Mouse (Mus musculus) stomach, postnatal 0 days (tissue): ENCODE results near the gene Copg2. TPM values are rescaled to one million over a fixed set of nuclear protein-coding genes. Genes with fewer than 3 reads are reported as not detected.
A peak's percentile ranks its signal among the peaks of the same experiment; 100 is the strongest.

Experiments used
- ATAC-seq: fragments of 200-750 bp; cut with Nextera tagmentation; 2 replicates; pipeline ENCODE4 v1.8.0; 2017; ENCODE audit not compliant: low FRiP score, low TSS enrichment
- DNase-seq: peaks from one replicate; pipeline ENCODE4 v3.0.0-alpha.2; 2016; ENCODE audit warnings: low spot score
- H3K27ac ChIP-seq: fragments of 300-500 bp; sonication (generic); replicated peaks from 2 replicates; pipeline ENCODE4 v1.5.1; 2014; ENCODE audit warnings: mild to moderate bottlenecking, control low read depth
- H3K27me3 ChIP-seq: fragments of 300-500 bp; sonication (generic); 2 replicates; pipeline ENCODE4 v1.6.1; 2014; ENCODE audit warnings: low read length; ENCODE audit not compliant: control insufficient read depth, insufficient read depth
- H3K36me3 ChIP-seq: fragments of 300-500 bp; sonication (generic); 2 replicates; pipeline ENCODE4 v1.6.1; 2014; ENCODE audit warnings: low read length, mixed read lengths; ENCODE audit not compliant: control insufficient read depth, insufficient read depth
- H3K4me1 ChIP-seq: fragments of 300-500 bp; sonication (generic); replicated peaks from 2 replicates; pipeline ENCODE4 v1.6.1; 2014; ENCODE audit warnings: antibody characterized with exemption; ENCODE audit not compliant: control insufficient read depth, insufficient read depth
- H3K4me2 ChIP-seq: fragments of 300-500 bp; sonication (generic); replicated peaks from 2 replicates; pipeline ENCODE4 v1.6.1; 2014; ENCODE audit warnings: low read depth, mild to moderate bottlenecking, control low read depth, moderate library complexity
- H3K4me3 ChIP-seq: fragments of 300-500 bp; sonication (generic); 2 replicates; pipeline ENCODE4 v1.5.1; 2014; ENCODE audit warnings: low read depth, low read length, control low read depth
- H3K9ac ChIP-seq: fragments of 300-500 bp; sonication (generic); 2 replicates; pipeline ENCODE4 v1.6.1; 2014; ENCODE audit warnings: mild to moderate bottlenecking, low read length, control low read depth, mixed read lengths
- H3K9me3 ChIP-seq: fragments of 300-500 bp; sonication (generic); 2 replicates; pipeline ENCODE4 v1.6.1; 2016; ENCODE audit warnings: low read length; ENCODE audit not compliant: control insufficient read depth
- CTCF ChIP-seq: IDR thresholded peaks from 2 replicates; pipeline ENCODE4 v1.5.1; 2016; ENCODE audit warnings: antibody characterized with exemption, low read depth, mild to moderate bottlenecking, moderate library complexity
- EP300 ChIP-seq: optimal IDR thresholded peaks from 2 replicates; pipeline ENCODE3; 2016; ENCODE audit warnings: antibody characterized with exemption
- WGBS: fragments of 180-500 bp; shearing (Covaris S2); extraction: QIAGEN DNeasy Blood & Tissue Kit; methylation state at CpG from one replicate; pipeline ENCODE4 v1.1.7; 2014; 5-methylcytosine and 5-hydroxymethylcytosine counted together
- polyA plus RNA-seq: library from polyadenylated mRNA; unstranded; fragments of >200 nt; fragmentation: Nextera tagmentation; extraction: Ambion mirVana; gene quantifications from 2 replicates; pipeline ENCODE4 v1.2.1, GENCODE M21; 2015

Copg2 gene
- polyA plus RNA-seq, 1 experiment from 2014 or later, result 15.4 TPM

DNA sequence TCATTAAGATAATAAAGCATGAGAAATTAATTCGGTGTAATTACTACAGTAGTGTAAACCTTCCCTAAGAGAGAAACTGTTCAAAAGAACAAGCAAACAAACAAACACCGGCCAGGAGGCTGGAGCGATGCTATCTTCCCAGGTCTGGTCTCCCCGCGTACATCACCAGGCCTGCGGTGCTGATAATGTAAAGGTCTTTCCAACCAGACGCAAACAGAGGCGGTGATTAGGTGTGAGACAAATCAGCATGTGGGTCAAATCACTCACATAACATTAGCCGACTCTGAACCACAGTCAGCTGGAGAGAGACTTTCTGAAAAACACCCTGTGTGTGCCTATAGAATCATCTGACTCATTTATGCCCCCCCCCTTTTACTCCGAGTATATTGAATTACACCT lies 185.2 kb downstream of the Copg2 start:
- 57% methylated on average over 10 of the region's 10 CpGs for WGBS
- DNase-seq (no peak), ATAC-seq (no peak)
- Histone ChIP-seq H3K4me3 (no peak overlapping the region), H3K36me3 (no peaks in the 10 kb centered on the region), H3K27me3 (no peaks in the 10 kb centered on the region), H3K4me1 (0 out of 2 replicates have a peak, but pooled peaks cover 2% of the 10 kb centered on the region), H3K9me3 (no peaks in the 10 kb centered on the region), H3K4me2 (no peak overlapping the region), H3K9ac (no peak overlapping the region), H3K27ac (no peak overlapping the region)
- TF ChIP-seq CTCF (no peak), EP300 (no peak)

DNA sequence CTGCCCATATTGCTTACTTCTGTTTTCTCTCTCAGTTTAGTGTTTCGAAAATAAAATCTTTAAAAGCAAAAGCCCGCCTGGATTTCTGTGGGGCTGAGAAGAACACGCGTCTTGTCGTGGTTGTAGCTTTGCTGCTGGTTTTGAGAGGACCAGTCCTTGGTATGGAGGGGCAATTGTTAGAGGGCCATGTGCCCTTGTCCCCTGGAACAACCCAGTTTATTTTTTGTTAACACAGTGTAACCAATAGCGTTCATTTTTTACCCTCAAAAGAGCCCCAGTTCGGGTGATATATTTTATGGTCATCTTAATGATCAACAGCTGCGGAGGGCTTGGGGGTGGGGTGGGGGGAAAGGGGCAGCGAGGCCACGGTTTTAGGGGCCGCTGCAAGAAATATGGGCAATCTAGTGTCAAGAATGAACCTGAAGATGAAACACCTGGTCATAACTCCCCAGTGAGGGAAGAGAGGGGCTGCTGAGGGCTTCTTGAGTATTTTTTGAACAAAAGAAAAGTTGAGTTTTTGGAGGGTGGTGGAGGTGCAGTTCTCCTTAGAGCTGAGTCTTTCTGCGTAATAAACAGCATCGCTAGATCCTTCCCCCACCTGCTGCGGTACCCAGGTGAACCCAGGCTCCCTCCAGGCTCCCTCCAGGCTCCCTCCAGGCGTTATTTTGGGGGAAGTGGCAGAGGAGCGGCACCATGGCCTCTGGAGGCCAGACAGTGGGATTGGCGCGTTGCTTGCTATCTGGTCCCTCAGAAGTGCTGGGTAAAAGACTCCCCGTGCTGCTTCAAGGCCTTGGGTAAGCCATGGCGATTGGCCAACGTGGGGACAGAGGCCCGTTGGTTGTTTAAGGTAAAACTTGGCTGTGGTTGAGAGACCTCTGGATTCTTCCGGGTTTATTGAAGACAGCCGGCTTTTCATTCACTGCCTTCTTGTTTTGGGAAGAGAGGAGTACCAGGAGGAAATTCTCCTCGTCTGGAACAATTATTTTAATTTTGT lies 185.9 kb downstream of the Copg2 start:
- no peak for ATAC-seq
- no peaks in the 10 kb centered on the region for H3K36me3 ChIP-seq
- no peak for TF ChIP-seq CTCF
- no peak overlapping the region for H3K4me3 ChIP-seq
- H3K27ac ChIP-seq, result no peak overlapping the region
- no peaks in the 10 kb centered on the region for H3K9me3 ChIP-seq
- no peaks in the 10 kb centered on the region for H3K27me3 ChIP-seq
- no peak for DNase-seq
- 53% methylated on average over 25 of the region's 25 CpGs for WGBS
- H3K9ac ChIP-seq, result no peak overlapping the region
- 0 out of 2 replicates have a peak, but pooled peaks cover 2% of the 10 kb centered on the region for H3K4me1 ChIP-seq
- H3K4me2 ChIP-seq, result no peak overlapping the region

DNA sequence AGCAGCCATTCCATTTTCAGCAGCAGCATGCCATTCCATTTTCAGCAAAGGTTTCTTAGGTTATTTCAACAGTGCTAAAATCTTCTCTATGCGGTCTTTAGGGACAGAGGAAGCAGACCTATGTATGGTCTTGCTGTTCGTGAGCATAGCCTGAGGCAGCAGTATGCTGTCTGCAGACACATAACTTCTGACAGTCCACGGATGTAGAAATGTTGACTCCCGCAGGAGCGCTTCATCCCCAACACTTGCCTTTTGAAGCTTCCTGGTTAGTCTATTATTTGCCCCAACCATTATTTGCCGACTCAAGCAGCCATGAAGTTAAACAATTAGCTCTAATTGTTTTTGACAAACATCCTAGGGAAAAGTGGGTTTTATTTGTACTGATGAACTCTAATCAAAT lies 187.5 kb downstream of the Copg2 start:
- ATAC-seq, result no peak
- Histone ChIP-seq H3K4me1 (0 out of 2 replicates have a peak, but pooled peaks cover 2% of the 10 kb centered on the region), H3K36me3 (no peaks in the 10 kb centered on the region), H3K27ac (no peak overlapping the region), H3K9me3 (no peaks in the 10 kb centered on the region), H3K4me2 (no peak overlapping the region), H3K4me3 (no peak overlapping the region), H3K27me3 (no peaks in the 10 kb centered on the region), H3K9ac (no peak overlapping the region)
- WGBS, result 43% methylated on average over 6 of the region's 6 CpGs
- no peak for TF ChIP-seq CTCF
- TF ChIP-seq EP300, result no peak
- no peak for DNase-seq

DNA sequence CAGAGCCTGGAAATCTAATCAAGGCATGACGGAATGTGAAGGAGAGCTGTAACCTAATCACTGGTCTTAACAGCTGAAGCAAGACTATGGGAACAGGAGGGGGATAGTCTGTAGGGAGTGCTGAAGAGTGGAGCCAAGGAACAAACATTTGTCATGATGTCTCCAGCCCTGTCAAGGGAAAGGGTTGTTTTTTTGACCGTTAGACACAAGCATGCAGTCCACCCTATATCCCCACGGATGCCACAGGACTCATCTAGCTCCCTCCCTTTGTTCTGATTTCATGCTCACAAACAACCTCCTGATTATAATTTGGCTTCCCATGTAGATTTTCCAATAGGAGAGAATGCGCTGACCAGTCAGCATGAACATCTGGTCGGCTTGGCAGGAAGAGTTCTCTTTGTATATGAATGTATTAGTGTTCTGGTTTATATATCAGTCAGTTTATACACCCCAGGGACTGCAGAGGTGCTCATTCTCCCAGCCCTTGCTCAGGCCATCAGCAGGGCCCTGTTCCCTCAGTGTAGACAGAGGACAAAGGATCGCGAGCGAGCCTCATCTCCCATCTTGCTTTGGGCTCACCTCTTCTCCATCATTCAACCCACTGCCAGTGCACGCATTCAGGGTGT lies 192.5 kb downstream of the Copg2 start:
- Histone ChIP-seq H3K4me2 (no peak overlapping the region), H3K9me3 (no peaks in the 10 kb centered on the region), H3K27ac (no peak overlapping the region; the same call in 1 of the 2 replicates), H3K4me3 (no peak overlapping the region), H3K27me3 (no peaks in the 10 kb centered on the region), H3K9ac (no peak overlapping the region), H3K36me3 (no peaks in the 10 kb centered on the region), H3K4me1 (0 out of 2 replicates have a peak, but pooled peaks cover 2% of the 10 kb centered on the region)
- no peak for DNase-seq
- peak; percentile 70; the same call in 1 of the 2 replicates for ATAC-seq
- 37% methylated on average over 9 of the region's 9 CpGs for WGBS
- TF ChIP-seq EP300 (no peak), CTCF (no peak)

DNA sequence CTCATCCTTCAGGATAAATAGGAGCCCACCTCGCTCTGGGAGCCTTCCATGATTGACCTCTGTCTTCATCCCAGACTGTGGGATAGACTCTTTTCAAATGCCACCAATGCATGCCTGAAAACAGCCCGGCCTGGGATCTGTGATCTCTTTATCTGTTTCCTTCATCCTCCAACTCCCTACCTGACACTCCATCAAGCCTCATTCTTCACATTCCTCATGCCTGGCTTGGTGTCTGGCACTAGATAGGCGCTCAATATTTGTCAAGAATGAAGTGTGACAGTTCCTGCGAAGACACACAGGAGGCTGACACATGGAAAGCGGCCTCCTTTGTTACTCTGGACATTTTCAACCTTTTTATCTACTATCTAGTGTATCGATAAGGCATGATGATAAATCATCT lies 193.1 kb downstream of the Copg2 start:
- no peaks in the 10 kb centered on the region for H3K9me3 ChIP-seq
- ATAC-seq (no peak), DNase-seq (no peak)
- no peak overlapping the region for H3K4me3 ChIP-seq
- 54% methylated on average over 6 of the region's 6 CpGs for WGBS
- H3K4me1 ChIP-seq, result 0 out of 2 replicates have a peak, but pooled peaks cover 2% of the 10 kb centered on the region
- no peak for TF ChIP-seq EP300
- no peak for TF ChIP-seq CTCF
- no peak overlapping the region for H3K4me2 ChIP-seq
- no peaks in the 10 kb centered on the region for H3K36me3 ChIP-seq
- H3K27ac ChIP-seq, result 0 out of 2 replicates have a peak overlapping the region, but pooled peaks have one; percentile 40
- no peak overlapping the region for H3K9ac ChIP-seq
- H3K27me3 ChIP-seq, result no peaks in the 10 kb centered on the region

DNA sequence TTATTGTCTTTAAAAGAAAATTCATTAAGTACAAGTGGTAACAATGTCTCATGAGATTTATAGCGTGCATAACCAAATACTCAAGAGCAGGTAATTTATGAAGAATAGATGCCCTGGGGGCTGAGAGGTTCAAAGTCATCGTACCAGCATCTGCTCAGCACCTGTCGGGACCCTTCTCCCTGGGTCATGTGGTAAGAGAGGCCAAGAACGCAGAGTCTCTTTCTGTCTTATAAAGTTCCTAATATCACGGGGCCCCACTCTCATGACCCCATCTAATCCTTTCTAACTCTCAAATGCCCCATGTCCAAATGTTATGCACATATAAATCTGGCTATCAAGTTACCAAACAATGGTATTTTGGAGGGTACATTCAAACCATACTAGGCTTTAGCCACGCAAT lies 193.7 kb downstream of the Copg2 start:
- DNase-seq (no peak), ATAC-seq (no peak)
- H3K4me3 ChIP-seq, result no peak overlapping the region
- H3K9ac ChIP-seq, result no peak overlapping the region
- no peak for TF ChIP-seq CTCF
- TF ChIP-seq EP300, result no peak
- 0 out of 2 replicates have a peak, but pooled peaks cover 2% of the 10 kb centered on the region for H3K4me1 ChIP-seq
- 72% methylated on average over 6 of the region's 6 CpGs for WGBS
- H3K36me3 ChIP-seq, result no peaks in the 10 kb centered on the region
- no peaks in the 10 kb centered on the region for H3K9me3 ChIP-seq
- H3K27me3 ChIP-seq, result no peaks in the 10 kb centered on the region
- no peak overlapping the region for H3K27ac ChIP-seq
- no peak overlapping the region for H3K4me2 ChIP-seq
